Mouse (Mus musculus) C2C12 (cell line): ENCODE measurements at regions not wholly inside any gene's neighbourhood (a gene's known extent, or its start where the extent isn't known, plus 50 kb on each side); places are given as distances from the start of the nearest gene placed in this dataset.

Experiments
- CEBPB ChIP-seq: IDR thresholded peaks from one replicate; pipeline ENCODE4 v1.6.1; 2011; ENCODE audit warnings: low read depth, mild to moderate bottlenecking, control low read depth, moderate library complexity
- CTCF ChIP-seq: IDR thresholded peaks from one replicate; pipeline ENCODE4 v1.5.1; 2011; ENCODE audit not compliant: control insufficient read depth, insufficient read depth, insufficient read length
- MYOD1 ChIP-seq: IDR thresholded peaks from one replicate; pipeline ENCODE4 v1.6.1; 2011; ENCODE audit warnings: low read depth; ENCODE audit not compliant: control insufficient read depth, insufficient read length
- USF1 ChIP-seq: IDR thresholded peaks from one replicate; pipeline ENCODE4 v1.6.1; 2011; ENCODE audit warnings: low read depth, mild to moderate bottlenecking, control low read depth, moderate library complexity

DNA sequence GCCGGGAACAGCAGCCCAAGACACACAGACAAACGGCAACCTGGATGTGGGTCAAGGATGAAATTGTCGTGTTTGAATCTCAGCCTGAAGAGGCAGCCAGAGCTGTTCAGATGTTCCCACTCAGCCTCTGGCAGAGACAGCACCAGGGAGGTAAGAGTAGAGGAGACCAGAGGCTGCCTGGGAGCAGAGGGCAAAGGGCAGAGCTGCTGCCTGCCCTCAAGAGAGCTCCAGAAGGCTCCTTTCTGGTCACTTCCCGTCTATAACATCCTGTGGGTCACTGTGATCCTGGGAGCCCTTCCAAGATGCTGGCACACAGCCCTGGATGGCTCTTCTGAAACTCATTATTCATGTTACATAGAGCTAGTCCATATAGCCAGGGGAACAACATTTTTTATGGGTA, 67.6 kb upstream of the Col5a1 start:
- TF ChIP-seq CTCF (no peak), USF1 (no peak), CEBPB (no peak), MYOD1 (no peak)
